Mouse (Mus musculus): ENCODE data around the gene Ephb1.

The Ephb1 gene

GRCm38 (mm10) chr9:102181276-102181675 lies 173.2 kb downstream of the Ephb1 start:
- DNase-seq (ENCODE audit: extremely low spot score, low read depth, low spot score): no peak

GRCm38 (mm10) chr9:102180486-102180885 lies 174.0 kb downstream of the Ephb1 start:
- DNase-seq (ENCODE audit: extremely low spot score, low read depth, low spot score): no peak

DNA sequence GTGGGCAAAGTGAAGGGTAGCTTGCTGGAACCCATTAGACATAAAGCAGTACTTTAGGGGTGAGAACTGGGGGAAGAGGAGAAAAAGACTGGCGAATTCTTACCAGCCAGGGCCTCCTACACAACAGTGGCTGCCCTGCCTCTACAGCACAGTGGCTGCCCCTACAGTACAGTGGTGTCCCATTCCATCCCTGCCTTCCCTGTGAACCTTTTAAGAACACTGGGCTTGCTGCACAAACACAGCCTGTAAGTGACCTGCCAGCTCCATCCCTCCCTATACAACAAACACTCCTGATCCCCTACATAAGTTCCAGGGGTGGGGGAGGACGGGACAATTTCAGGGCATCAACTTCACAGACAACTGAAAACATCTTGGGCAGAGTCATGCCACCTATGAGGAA lies 174.4 kb downstream of the Ephb1 start:
- no peak for DNase-seq (ENCODE audit: extremely low spot score, low read depth, low spot score)

- no peak for DNase-seq (ENCODE audit: extremely low spot score, low read depth, low spot score)
Measured at GRCm38 (mm10) chr9:102169706-102170105, 184.8 kb downstream of the Ephb1 start.

- no peak for DNase-seq (ENCODE audit: extremely low spot score, low read depth, low spot score)
Measured at GRCm38 (mm10) chr9:102155876-102156275, 198.6 kb downstream of the Ephb1 start.

DNA sequence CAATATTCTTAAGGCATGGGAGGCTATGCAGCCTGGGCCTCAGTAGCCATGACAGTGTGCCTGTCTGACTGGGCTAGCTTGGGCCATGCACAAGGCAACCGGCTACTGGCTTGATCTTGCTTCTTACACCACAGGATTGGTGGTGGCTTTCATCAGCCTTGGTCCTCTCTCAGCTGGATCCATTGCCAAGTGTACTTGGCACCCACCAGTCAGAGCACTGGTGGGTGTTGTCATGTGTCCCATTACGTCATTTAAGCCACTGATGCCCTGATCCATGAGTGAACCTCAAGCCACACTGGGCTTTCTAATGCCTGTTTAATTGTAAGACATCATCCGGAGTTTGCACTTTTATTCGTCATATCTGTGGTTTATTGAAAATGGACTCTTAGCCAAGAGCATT lies 215.3 kb downstream of the Ephb1 start:
- no peak for DNase-seq (ENCODE audit: extremely low spot score, low read depth, low spot score)

DNA sequence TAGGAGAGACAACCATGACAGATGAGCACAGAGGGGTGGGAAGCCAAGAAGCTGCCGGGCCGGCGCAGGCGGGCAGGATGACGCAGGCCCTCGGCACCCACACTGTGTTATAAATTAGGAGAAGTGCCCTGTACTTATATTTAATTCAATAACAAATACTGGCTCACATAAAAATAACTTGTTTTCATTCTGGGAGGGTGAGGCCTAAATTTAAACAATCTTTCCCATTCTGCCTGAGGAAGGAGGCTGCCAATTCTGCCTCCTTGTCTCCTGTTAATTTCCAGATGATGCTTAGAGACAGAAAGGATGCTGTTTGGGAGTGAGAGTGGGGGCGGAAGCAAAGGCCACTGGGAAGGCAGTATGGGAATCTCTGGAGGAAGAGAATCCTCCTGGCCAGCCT lies 215.8 kb downstream of the Ephb1 start:
- no peak for DNase-seq (ENCODE audit: extremely low spot score, low read depth, low spot score)

DNA sequence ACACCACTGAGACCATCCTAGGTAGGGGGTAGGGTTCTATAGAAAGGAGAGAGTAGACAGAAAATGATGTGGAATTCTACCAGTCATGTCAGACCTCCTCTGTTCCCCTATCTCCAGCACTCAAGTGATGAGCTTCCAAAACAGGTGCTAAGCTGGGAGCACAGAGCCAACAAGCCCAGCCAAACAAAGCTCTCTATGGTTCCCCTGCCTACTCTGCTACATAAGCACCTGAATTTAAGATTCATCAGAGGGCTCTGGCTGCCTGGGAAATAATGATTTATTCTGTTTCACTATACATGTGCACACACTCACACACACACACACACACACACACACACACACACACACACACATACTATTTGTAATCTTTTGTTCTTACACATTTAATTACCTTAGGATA lies 216.3 kb downstream of the Ephb1 start:
- no peak for DNase-seq (ENCODE audit: extremely low spot score, low read depth, low spot score)

DNA sequence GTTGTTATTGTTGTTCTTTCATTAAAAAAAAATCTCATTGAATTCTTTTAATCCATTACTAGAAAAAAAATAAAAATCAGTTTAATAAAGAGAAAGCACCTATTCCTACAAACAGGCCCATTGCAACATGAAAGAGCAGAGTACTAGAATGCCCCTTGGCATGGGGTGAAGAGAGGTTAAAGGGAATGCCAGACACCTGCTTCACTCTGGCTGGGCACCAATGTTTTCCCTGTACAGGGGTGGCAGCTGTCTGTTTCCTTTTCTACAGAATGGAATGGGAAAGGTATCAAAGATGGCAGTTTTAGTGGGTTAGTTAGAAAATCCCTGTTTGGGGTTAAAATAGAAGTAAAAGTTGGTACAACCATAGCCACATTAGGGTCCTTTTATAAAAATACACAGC lies 224.0 kb downstream of the Ephb1 start:
- DNase-seq (ENCODE audit: extremely low spot score, low read depth, low spot score): no peak

DNA sequence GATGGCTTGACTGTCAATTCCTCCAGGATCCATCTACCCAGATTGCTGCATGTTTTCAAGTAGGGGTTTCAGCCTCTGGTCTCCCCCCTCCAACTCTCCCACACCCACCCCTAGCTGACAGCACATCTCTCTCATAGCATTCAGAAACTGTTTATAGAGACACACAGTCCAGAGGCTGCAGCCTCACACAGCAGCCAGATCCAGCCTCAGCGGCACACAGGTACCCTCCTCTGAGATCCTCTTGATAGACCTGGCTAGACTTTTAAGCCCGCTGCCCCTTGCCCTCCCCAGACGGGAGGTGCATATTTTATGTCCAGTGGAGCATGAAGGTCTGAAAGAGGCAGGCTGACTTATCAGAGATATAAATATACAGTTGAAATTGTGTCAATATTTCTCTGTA lies 228.0 kb downstream of the Ephb1 start:
- DNase-seq (ENCODE audit: extremely low spot score, low read depth, low spot score): no peak

- DNase-seq (ENCODE audit: extremely low spot score, low read depth, low spot score): no peak
Measured at GRCm38 (mm10) chr9:102122880-102123453, 231.5 kb downstream of the Ephb1 start.

DNA sequence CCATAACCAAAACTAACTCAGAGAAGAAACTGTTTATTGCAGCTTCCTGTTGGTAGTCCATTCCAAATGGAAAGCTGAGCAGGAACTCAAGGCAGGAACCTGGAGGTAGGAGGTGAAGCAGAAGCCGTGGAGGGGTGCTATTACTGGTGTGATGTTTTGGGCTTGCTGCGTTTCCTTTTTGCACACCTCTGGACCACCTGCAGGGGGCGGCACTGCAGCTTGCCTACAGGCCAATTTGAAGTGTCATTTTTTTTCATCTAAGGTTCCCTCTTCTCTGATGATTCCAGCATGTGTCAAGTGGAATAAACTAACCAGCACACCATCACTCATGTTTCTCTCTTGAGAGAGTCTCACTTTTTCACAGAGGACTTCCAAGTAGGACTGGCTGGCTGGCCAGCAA lies 235.1 kb downstream of the Ephb1 start:
- no peak for DNase-seq (ENCODE audit: extremely low spot score, low read depth, low spot score)

DNA sequence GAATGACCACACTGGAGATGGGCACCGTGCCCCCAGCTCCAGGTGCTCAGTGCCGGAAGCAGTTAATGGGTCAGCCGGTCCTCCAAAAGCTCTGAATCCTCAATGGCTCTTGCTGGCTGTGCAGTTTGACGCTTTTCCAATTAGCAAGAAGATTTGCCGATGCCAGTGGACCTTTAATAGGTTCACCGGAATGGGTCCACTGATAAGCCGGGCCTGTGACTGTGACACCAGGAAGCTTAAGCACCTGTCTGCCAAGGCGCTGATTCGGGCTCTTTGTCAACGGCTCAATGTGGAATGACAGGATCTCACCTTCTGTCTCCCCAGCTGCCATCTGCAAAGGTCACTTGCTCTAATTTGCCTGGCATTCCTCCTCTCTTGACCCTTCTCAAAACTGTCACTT lies 239.2 kb downstream of the Ephb1 start:
- DNase-seq (ENCODE audit: extremely low spot score, low read depth, low spot score): no peak

GRCm38 (mm10) chr9:102111471-102111870 lies 243.0 kb downstream of the Ephb1 start:
- no peak for DNase-seq (ENCODE audit: extremely low spot score, low read depth, low spot score)

- DNase-seq (ENCODE audit: extremely low spot score, low read depth, low spot score): no peak
Measured at GRCm38 (mm10) chr9:102107978-102108377, 246.5 kb downstream of the Ephb1 start.

DNA sequence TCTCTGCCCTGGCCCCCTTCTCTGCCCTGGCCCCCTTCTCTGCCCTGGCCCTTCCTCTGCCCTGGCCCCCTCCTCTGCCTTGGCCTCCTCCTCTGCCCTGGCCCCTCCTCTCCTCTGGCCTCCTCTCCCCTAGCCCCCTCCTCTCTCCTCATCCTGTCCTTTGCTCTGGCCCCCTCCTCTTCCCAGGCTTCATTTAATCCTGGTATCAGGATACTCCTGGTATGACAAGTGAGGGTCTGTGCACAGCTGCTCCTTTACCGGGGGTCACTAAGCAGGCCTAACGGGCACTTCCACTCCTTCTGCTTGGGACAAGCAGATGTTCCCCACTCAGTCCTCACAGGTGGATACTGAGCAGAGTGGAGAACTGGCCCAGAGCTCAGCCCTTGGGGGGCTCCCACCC lies 247.3 kb downstream of the Ephb1 start:
- no peak for DNase-seq (ENCODE audit: extremely low spot score, low read depth, low spot score)

DNA sequence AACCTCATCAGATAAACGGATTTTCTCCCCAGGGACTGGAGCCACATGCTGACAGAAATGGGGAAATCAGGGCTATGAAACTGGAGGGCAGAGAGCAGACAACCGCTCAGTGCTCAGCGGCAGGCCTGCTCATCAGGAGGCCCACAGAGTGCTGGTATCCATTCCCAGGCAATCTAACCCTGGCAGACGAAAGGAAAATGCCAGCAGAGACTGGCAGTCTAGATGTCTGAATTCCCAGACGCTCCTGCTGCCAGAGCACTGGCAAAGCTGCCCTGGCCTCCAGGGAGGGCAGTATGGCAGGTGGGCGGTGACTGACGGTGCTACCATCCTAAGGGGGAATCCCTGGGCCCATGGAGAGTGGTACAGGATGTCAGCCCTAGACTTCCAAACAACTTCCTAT lies 257.7 kb downstream of the Ephb1 start:
- no peak for DNase-seq (ENCODE audit: extremely low spot score, low read depth, low spot score)

DNA sequence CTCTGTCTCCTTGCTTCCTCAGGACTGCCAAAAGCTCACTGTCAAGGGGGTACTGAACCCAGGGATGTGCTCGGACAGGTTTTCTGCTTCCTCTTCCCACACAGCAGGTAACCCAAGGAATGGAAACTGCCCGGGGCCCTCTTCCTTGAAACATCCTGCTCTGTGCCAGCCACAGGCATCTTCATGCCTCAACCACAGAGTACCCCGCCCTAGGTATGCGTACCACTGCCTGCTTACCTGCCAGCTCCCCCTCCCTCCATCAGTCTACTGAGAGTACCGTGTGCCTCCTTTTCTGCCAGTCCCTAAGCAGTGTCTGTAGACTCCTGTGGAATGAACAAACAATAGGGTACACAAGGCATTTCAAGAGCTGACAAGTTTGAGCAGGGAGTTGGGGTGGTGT lies 265.9 kb downstream of the Ephb1 start:
- DNase-seq (ENCODE audit: extremely low spot score, low read depth, low spot score): no peak

- DNase-seq (ENCODE audit: extremely low spot score, low read depth, low spot score): peak; percentile 61
Measured at GRCm38 (mm10) chr9:102086053-102086706, 268.3 kb downstream of the Ephb1 start.

- no peak for DNase-seq (ENCODE audit: extremely low spot score, low read depth, low spot score)
Measured at GRCm38 (mm10) chr9:102085477-102085876, 269.0 kb downstream of the Ephb1 start.

DNA sequence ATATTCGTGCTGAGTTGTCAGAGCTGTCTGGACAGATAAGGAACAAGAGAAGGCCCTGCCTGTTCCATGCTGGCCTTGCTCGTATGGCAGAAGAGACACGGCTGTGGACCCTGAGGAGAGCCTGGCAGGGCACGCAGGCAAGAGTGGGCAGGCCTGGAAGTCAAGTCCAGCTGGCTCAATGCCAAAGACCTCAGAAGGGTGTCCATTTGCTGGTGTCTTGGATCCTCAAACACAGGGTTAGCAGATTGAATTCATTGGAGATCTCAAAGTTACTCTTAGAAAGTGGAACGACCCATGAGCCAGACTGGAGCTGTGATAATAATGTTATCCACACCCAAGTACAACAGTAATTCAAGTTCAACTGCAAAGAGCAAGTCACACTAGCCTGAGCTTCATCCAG lies 273.6 kb downstream of the Ephb1 start:
- DNase-seq (ENCODE audit: extremely low spot score, low read depth, low spot score): no peak

DNA sequence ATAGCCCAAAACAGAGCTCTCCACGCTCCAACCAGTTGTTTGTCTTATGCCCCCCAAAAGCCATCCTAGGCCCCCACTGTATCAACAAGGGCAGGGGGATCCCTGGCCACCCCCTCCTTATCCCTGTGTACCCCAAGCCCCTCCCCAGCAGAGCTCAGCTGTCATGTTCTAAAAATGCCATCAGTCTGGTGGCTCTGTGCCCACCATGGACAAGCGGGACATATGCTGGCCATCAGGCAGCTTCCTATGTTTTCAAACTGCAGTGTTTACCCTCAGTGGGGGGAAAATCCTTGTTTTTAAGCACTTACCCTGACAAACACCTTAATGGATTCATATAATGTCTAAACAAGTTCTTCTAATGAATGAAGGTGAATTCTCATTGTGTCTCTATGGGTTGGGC lies 275.3 kb downstream of the Ephb1 start:
- no peak for DNase-seq (ENCODE audit: extremely low spot score, low read depth, low spot score)

DNA sequence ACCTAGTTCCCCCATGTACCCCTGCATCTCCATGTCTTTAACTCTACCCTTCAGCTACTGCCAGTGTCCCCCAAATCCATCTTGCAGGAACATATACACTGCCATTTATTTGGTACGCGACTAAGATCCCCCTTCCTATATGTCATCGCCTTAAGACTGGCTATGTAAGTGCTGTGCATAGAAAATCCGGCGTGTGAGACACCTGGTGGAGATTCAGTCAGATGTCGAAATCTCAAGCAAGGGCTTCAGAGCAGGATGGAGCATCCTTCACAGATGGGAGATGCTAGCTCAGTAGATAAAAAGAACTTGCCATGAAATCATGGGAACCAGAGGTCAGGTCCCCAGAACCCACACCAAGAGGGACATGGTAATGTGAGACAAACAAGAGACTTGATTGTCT lies 276.3 kb downstream of the Ephb1 start:
- no peak for DNase-seq (ENCODE audit: extremely low spot score, low read depth, low spot score)

Measured in hindlimb bud, embryonic 11.5 days (tissue).